Mouse (Mus musculus) Patski (cell line): ENCODE data around the gene Nelfb. TPM values are rescaled to one million over a fixed set of nuclear protein-coding genes. Genes with fewer than 3 reads are reported as not detected.

ENCODE experiments used
- ATAC-seq: fragments of 100-300 bp; one replicate; pipeline ENCODE4 v1.8.0; 2021
- CTCF ChIA-PET: fragments of 350-600 bp; sonication (Branson Sonifier 250); formaldehyde crosslinking; loops from one replicate; lab custom pipeline; 2022; ENCODE audit warnings: inconsistent platforms; lab: Charles Lee
- POLR2A ChIA-PET: fragments of 350-600 bp; sonication (Branson Sonifier 250); formaldehyde crosslinking; loops from one replicate; lab custom pipeline; 2022; ENCODE audit warnings: antibody characterized with exemption, inconsistent platforms; lab: Charles Lee
- DNase-seq: peaks from one replicate; pipeline ENCODE4 v3.0.0-alpha.2; 2011; ENCODE audit warnings: low read depth, low spot score
- H3K27me3 ChIP-seq: fragments of 371-371 bp; one replicate; pipeline ENCODE4 v1.5.1; 2021
- CTCF ChIP-seq: fragments of 100-300 bp; IDR thresholded peaks from one replicate; pipeline ENCODE4 v1.5.1; 2021
- in situ Hi-C: fragments of 300-500 bp; cut with MboI; formaldehyde crosslinking; loops from 3 replicates; pipeline ENCODE4 v1.11.1; 2018; ENCODE audit warnings: low pct_unique_long_range_greater_than_20kb, mixed read lengths
- polyA plus RNA-seq: library from polyadenylated mRNA; unstranded; gene quantifications from one replicate; pipeline ENCODE4 v1.2.3, GENCODE M21; 2021

Nelfb gene
- polyA plus RNA-seq, 1 experiment from 2014 or later: 75.7 TPM

DNA sequence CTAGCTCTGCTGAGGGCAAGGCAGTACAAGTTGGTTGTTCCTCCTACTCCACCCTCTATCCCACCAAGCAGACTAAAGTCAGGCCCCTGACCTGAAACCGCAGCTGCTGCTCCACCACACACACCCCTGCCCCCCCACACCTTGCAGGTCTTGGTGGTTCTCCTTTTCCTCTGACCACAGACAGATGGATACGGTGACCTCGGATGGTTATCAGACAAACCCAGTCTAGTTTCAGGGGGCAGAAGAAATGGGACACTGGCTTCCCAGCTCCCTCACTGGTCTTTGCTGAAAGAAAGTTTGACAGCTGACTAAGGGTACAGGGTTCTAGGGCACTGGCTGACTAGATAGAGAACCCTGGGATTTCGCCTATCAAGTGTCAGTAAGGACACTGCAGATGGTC, 22.1 kb upstream of the Nelfb start:
- peaks cover 53% of the 10 kb centered on the region for H3K27me3 ChIP-seq
- ATAC-seq: no peak
- TF ChIP-seq CTCF: no peak
- ChIA-PET CTCF (no interaction called here), POLR2A (no interaction called here)
- no peak for DNase-seq
- in situ Hi-C loops: no loop called here

DNA sequence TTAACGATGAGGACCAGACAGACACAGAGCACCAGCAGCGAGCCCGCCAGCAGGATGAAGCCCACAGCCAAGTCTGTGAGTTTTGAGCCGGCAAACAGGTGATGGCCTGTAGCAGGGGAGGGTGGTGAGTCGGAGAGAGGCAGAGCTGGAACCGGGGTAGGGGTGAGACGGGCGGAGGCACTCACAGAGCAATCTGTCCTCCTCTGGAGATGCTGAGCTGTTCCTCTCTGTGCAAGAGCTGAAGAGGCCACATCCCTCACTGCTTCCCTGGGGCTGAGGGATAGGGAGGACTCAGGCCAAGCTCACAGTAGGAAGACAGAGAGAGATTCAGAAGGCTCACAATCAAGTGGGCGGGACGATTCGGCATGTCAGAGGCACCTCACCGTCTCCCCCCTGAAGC, 19.7 kb upstream of the Nelfb start:
- in situ Hi-C loops: no loop called here
- no peak for DNase-seq
- POLR2A ChIA-PET: no interaction called here
- H3K27me3 ChIP-seq: peaks cover 43% of the 10 kb centered on the region
- CTCF ChIA-PET: no interaction called here
- TF ChIP-seq CTCF: no peak
- no peak for ATAC-seq

DNA sequence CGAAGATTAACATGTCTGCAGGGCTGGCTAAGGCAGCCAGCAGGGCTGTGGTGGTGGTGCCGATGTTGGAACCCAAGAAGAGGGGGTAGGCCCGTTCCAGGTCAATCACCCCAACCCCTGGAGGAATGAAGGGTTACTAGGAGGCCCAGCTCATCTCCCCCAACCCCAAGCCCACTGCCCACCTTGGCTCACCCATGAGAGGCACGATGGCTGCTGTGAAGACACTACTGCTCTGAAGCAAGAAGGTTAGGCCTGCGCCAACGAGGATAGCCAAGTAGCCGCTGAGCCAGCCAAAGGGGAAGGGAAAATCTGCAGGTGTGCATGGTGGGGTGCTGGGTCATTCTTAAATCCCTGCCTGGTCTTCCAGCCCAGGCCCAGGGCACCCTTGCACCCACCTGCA, 19.3 kb upstream of the Nelfb start:
- in situ Hi-C loops: no loop called here
- no peak for ATAC-seq
- ChIA-PET POLR2A (no interaction called here), CTCF (interaction anchor here (0.7 to 3.2 kb wide), 2 partner anchors 15 to 21 kb away, joined by 3 to 29 read pairs; partner anchors contain the start of gene AL732309.1)
- DNase-seq: no peak
- no peak for TF ChIP-seq CTCF
- H3K27me3 ChIP-seq: peaks cover 39% of the 10 kb centered on the region

DNA sequence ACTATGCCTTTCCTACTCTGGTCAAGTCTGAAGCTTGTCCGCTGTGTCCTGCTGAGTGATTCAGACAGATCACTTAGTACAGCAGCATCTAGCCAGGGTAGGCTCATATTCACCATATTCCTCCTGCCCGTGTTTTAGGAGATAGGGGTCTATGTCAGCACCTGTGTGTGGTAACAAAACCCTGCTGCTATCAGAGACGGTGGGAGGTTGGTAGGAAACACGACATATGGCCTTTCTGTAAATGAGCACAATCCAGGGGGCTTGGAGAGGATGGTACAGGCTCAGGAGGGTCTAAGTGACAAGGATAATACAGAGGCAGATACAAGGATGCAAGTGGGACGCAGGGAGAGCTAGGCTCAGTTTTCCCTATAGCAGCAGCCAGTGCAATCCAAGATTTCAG, 18.3 kb upstream of the Nelfb start:
- DNase-seq (no peak), ATAC-seq (no peak)
- ChIA-PET CTCF (interaction anchor here (0.7 to 3.4 kb wide), 7 partner anchors 8 to 63 kb away, joined by 3 to 34 read pairs (median 10); partner anchors contain the start of genes AL732309.1, Anapc2, Rnf224 and Ssna1), POLR2A (no interaction called here)
- no peak for TF ChIP-seq CTCF
- in situ Hi-C loops: no loop called here
- H3K27me3 ChIP-seq: peaks cover 29% of the 10 kb centered on the region

DNA sequence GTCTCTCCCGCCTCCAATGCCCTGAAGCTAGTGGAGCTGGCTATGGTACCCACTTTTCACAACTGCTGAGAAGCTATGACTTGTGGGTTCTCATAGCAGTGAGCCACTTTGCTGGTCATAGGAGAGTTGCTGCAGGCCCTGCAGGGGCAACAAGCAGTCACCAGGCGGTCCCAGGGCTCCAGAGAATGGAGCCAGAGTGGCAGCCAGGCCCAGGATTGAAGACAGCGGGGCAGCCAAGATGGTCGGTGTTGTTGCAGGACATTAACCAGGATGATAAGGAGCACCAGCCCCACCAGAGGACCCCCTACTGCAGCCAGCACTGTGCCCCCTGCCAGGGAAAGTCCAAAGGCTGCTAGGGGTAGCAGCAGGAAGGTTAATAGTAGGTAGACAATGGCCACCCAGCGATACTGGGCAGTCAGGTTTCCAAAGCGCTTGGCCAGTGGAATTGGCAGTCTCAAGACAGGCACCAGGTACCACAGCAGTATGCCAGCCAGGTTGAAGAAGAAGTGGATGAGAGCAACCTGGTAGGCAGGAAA, 17.8 kb upstream of the Nelfb start:
- DNase-seq (no peak), ATAC-seq (no peak)
- H3K27me3 ChIP-seq: peaks cover 24% of the 10 kb centered on the region
- ChIA-PET CTCF (interaction anchor here (0.6 to 3.4 kb wide), 27 partner anchors 8 to 171 kb away, joined by 3 to 34 read pairs (median 7); partner anchors contain the start of genes AL732309.1, Anapc2, Nelfb and Rnf224), POLR2A (no interaction called here)
- in situ Hi-C loops: no loop called here
- TF ChIP-seq CTCF: no peak

DNA sequence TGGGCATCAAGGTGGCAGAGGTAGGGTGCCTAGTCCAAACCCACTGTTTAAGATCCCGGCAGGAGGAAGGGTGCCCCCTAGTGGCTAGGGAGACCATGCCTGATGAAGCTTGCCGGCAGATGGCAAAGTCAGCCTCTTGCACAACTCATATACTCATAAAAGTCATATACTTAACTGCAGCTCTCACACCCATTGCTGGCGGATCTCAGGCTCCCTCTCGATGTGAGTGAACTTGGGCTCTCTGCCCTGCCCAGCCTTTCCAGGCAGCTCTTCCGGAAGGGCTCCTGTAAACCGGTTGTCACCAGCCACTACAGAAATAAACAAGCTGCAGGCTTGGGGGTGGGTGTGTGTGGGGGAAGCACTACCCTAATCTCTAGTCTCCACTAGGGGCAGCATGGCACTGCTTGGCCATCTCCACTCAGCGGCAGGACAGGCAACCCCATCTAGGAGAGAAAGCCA, 17.2 kb upstream of the Nelfb start:
- DNase-seq (peak; percentile 50), ATAC-seq (peak; percentile 11)
- ChIA-PET POLR2A (interaction anchor here (0.7 to 1.1 kb wide), 2 partner anchors 34 to 52 kb away, joined by 4 read pairs; no protein-coding TSS in a partner anchor), CTCF (interaction anchor here (0.6 to 3.4 kb wide), 30 partner anchors 8 to 250 kb away, joined by 3 to 34 read pairs (median 6); partner anchors contain the start of genes AL732309.1, Anapc2, Nelfb and Rnf224)
- peaks cover 20% of the 10 kb centered on the region for H3K27me3 ChIP-seq
- TF ChIP-seq CTCF: no peak
- in situ Hi-C loops: no loop called here

DNA sequence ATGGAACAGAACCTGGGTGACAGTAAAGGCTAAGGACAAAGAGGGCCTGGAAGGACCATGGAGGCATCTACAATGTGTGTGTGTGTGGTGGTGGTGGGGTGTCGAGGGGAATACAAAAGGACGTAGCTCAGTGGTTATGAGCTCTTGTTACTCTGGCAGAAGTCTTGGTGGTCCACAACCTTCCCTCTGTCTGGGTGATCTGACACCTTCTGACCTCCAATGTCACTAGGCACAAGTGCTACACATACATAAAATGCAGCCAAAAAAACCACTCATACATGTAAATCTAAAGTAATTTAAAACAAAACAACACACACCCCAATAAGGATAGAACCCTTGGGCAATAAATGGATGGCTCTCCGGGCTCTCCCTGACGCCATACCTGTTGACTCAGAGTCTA, 16.1 kb upstream of the Nelfb start:
- in situ Hi-C loops: no loop called here
- no peak for ATAC-seq
- TF ChIP-seq CTCF: no peak
- no peak for DNase-seq
- peaks cover 16% of the 10 kb centered on the region for H3K27me3 ChIP-seq
- CTCF ChIA-PET: interaction anchor here (1.1 to 3.4 kb wide), 15 partner anchors 10 to 251 kb away, joined by 3 to 34 read pairs (median 10); partner anchors contain the start of genes AL732309.1, Nelfb, Rnf224 and Tmem203
- POLR2A ChIA-PET: interaction anchor here (0.7 to 1.5 kb wide), 4 partner anchors 19 to 51 kb away, joined by 4 to 13 read pairs (median 4); no protein-coding TSS in a partner anchor

DNA sequence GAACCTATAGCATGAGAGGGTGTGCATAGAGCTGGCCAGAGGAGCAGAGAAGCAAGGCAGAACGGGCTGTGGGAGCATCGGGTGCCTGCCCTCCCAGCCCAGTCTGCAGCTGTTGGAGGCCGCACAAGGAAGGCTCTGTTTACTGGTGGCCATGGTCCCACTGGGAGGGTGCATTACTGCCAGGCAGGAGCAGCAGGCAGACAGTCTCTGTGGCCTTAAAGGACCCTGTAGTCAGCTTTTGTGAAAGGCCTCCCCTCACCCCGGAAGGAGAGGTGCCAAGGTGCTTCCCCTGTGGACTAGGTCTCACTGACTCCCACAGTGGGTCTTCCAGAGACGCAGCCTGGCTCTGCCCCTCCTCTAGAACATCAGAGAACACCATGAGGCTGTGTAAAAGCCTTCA, 15.6 kb upstream of the Nelfb start:
- CTCF ChIA-PET: interaction anchor here (1.7 to 3.4 kb wide), 7 partner anchors 16 to 38 kb away, joined by 4 to 34 read pairs (median 16); partner anchors contain the start of genes Nelfb, Tmem203 and Tor4a
- in situ Hi-C loops: no loop called here

DNA sequence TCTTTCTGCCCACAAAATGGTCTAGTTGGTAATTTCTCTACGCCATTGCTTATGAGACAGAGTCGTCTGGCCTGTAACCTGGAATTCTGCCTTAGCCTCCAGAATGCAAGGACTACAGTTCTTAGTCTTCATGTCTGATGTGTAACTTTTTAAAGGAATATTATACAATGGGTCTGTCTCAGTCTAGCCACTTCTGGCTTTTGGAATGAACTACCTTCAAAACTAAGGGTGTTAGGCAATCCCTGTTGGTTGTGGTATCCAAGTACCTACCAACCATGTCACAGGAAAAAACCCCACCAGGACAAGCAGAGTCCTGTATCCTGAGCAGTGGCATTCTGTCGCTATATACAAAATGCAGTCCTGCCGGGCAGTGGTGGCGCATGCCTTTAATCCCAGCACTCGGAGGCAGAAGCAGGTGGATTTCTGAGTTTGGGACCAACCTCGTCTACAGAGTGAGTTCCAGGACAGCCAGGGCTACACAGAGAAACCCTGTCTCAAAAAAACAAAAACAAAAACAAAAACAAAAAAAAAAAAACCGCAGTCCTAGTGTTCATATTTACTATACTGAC, 14.6 kb upstream of the Nelfb start:
- TF ChIP-seq CTCF: no peak
- ATAC-seq: no peak
- POLR2A ChIA-PET: interaction anchor here (0.6 to 1.3 kb wide), 3 partner anchors 15 to 41 kb away, joined by 3 to 4 read pairs (median 3); no protein-coding TSS in a partner anchor
- in situ Hi-C loops: no loop called here
- no peak for DNase-seq
- peaks cover 5% of the 10 kb centered on the region for H3K27me3 ChIP-seq
- CTCF ChIA-PET: interaction anchor here (3.4 kb wide), 1 partner anchor 32 kb away, joined by 25 read pairs; no protein-coding TSS in a partner anchor

More for the DNA sequence above, 15.6 kb upstream of the Nelfb start:
- no peak for TF ChIP-seq CTCF
- DNase-seq: no peak
- H3K27me3 ChIP-seq: peaks cover 15% of the 10 kb centered on the region
- ATAC-seq: no peak
- POLR2A ChIA-PET: interaction anchor here (0.7 to 1.5 kb wide), 3 partner anchors 18 to 38 kb away, joined by 4 to 13 read pairs (median 5); no protein-coding TSS in a partner anchor
